Mouse (Mus musculus): ENCODE measurements at regions not wholly inside any gene's neighbourhood (a gene's known extent, or its start where the extent isn't known, plus 50 kb on each side); places are given as distances from the start of the nearest gene placed in this dataset.

DNA sequence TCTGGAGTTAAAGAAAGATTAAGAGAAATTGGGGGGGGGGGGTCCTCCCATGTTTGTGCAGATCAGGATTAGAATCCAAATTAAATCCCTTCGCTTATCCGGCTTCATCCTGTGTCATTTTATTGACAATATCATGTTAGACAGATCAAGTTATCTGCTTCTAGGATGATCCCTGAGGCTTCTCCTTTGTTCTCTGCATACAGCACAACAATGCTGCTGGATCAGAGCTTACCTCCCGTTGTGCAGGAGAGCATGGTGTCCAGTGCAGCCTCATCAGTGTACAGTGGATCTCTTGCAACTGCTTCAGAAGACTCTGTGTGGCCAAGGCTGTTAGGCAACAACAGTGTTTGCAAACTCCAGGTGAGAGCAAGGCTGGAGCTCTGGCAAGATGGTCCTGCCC is 344.7 kb downstream of the Ice1 start:
- WGBS (ENCODE audit: insufficient replicate concordance) = 77% methylated on average over 3 of the region's 3 CpGs

DNA sequence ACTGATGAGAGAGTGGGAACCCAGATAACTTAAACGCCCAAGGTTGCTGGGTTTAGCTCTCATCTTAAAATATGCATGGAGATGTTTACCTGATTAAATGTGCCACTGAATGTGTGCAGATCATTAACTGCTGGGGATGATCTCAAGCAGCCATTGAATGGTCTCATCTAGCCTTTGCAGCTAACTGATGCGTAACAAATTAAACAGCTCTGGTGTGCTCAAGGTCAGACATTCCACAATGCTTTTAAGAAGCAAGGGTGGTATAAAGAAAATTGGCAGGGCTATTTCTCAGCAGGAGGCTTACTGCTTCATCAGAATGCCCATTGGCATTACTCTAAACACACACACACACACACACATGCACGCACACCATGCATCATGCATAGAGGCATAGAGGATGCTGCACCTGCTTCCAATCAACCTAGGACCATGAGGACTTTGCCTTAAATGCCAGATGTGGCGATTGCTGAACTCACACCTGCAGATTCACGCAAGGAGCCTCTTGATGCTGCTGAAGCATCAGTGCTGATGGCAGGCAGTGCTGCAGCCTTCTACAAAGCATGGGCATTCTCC is 333.4 kb downstream of the Ice1 start:
- Histone ChIP-seq H3K36me3 (ENCODE audit: control insufficient read depth, insufficient read depth, low read length) (no peaks in the 10 kb centered on the region), H3K9ac (ENCODE audit: low read depth, low read length) (no peak overlapping the region), H3K27ac (ENCODE audit: low read depth, low read length) (no peak overlapping the region), H3K4me3 (ENCODE audit: low read depth, low read length) (no peak overlapping the region), H3K4me1 (ENCODE audit: control insufficient read depth, insufficient read depth, low read length) (no peaks in the 10 kb centered on the region), H3K9me3 (replicated peaks; ENCODE audit: control insufficient read depth, low read length) (no peaks in the 10 kb centered on the region), H3K4me2 (no peak overlapping the region), H3K27me3 (ENCODE audit: control insufficient read depth, insufficient read depth, low read length) (no peaks in the 10 kb centered on the region)
- 65% methylated on average over 5 of the region's 5 CpGs for WGBS (ENCODE audit: insufficient replicate concordance)
- ATAC-seq (replicated peaks; ENCODE audit: insufficient number of reproducible peaks, low FRiP score, low TSS enrichment) = no peak

More for the DNA sequence above, 344.7 kb downstream of the Ice1 start:
- Histone ChIP-seq H3K27me3 (ENCODE audit: control insufficient read depth, insufficient read depth, low read length) (no peaks in the 10 kb centered on the region), H3K4me3 (ENCODE audit: low read depth, low read length) (no peak overlapping the region), H3K9me3 (replicated peaks; ENCODE audit: control insufficient read depth, low read length) (no peaks in the 10 kb centered on the region), H3K9ac (ENCODE audit: low read depth, low read length) (no peak overlapping the region), H3K36me3 (ENCODE audit: control insufficient read depth, insufficient read depth, low read length) (no peaks in the 10 kb centered on the region), H3K4me2 (no peak overlapping the region), H3K4me1 (ENCODE audit: control insufficient read depth, insufficient read depth, low read length) (no peaks in the 10 kb centered on the region), H3K27ac (ENCODE audit: low read depth, low read length) (no peak overlapping the region)
- ATAC-seq (replicated peaks; ENCODE audit: insufficient number of reproducible peaks, low FRiP score, low TSS enrichment) = no peak

DNA sequence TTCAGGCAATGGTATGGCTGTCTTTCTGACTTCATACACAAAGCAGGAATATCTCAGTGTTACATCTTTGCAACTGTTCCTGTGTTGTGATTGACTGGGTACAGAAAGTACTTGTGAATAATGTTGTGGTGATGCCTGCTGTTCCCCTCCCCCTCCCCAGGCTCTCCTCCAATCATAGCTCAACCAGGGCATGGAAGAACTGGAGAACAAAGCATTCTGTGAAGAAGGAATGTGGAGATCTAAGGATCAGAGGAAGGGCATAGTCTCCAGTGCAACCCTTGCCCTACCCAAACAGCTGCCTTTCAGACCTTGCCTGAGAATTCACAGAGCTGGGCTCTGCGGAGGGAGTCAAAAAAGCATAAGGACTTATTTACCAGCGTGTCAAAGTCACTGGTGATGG is 326.9 kb downstream of the Ice1 start:
- Histone ChIP-seq H3K27me3 (ENCODE audit: control insufficient read depth, insufficient read depth, low read length) (no peaks in the 10 kb centered on the region), H3K9ac (ENCODE audit: low read depth, low read length) (no peak overlapping the region), H3K36me3 (ENCODE audit: control insufficient read depth, insufficient read depth, low read length) (no peaks in the 10 kb centered on the region), H3K4me1 (ENCODE audit: control insufficient read depth, insufficient read depth, low read length) (no peaks in the 10 kb centered on the region), H3K4me2 (no peak overlapping the region), H3K27ac (ENCODE audit: low read depth, low read length) (no peak overlapping the region), H3K4me3 (ENCODE audit: low read depth, low read length) (no peak overlapping the region), H3K9me3 (replicated peaks; ENCODE audit: control insufficient read depth, low read length) (no peaks in the 10 kb centered on the region)
- 54% methylated on average over 2 of the region's 2 CpGs for WGBS (ENCODE audit: insufficient replicate concordance)
- no peak for ATAC-seq (replicated peaks; ENCODE audit: insufficient number of reproducible peaks, low FRiP score, low TSS enrichment)

DNA sequence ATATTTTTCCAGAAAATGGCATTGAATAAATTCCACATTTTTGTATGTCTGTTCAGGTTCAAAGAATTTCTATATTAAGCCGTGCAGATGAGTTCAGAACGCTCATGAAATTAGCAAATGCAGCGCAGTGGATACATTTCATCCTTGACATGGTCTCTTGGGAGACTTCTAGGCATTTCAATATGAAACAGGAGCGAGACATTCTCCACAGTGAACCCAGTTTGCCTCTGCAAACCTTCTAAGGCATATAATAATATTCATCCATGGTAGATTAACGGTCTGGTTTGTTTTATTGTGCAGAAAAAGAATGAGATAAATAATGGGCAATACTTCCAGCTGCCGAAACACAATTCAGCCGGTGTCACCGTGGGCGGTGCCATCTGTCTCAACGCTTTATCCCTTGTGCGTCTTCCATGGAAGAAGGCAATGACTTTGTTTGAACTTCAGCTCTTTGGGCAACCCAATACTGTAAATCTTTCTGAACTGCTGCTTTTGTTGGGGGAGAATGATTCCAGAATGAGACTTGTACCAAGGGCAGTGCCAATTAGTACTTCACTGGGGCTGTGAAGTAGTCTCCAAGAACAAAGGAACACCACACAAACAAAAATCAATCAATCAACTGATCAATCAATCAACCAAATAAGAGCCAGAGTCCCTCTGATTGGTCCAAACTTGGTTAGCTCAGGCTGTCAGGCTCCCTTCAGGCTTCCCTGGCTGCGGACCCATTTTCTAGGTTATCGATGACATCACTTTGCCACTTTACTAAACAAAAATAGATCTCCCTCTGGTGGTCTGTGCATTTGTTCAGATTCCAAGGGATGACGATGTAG is 326.0 kb downstream of the Ice1 start:
- Histone ChIP-seq H3K9ac (ENCODE audit: low read depth, low read length) (no peak overlapping the region), H3K36me3 (ENCODE audit: control insufficient read depth, insufficient read depth, low read length) (no peaks in the 10 kb centered on the region), H3K4me1 (ENCODE audit: control insufficient read depth, insufficient read depth, low read length) (no peaks in the 10 kb centered on the region), H3K4me2 (no peak overlapping the region), H3K4me3 (ENCODE audit: low read depth, low read length) (no peak overlapping the region), H3K27ac (ENCODE audit: low read depth, low read length) (no peak overlapping the region), H3K27me3 (ENCODE audit: control insufficient read depth, insufficient read depth, low read length) (no peaks in the 10 kb centered on the region), H3K9me3 (replicated peaks; ENCODE audit: control insufficient read depth, low read length) (no peaks in the 10 kb centered on the region)
- no peak for ATAC-seq (replicated peaks; ENCODE audit: insufficient number of reproducible peaks, low FRiP score, low TSS enrichment)
- 85% methylated on average over 14 of the region's 14 CpGs for whole genome bisulfite sequencing (ENCODE audit: insufficient replicate concordance)

DNA sequence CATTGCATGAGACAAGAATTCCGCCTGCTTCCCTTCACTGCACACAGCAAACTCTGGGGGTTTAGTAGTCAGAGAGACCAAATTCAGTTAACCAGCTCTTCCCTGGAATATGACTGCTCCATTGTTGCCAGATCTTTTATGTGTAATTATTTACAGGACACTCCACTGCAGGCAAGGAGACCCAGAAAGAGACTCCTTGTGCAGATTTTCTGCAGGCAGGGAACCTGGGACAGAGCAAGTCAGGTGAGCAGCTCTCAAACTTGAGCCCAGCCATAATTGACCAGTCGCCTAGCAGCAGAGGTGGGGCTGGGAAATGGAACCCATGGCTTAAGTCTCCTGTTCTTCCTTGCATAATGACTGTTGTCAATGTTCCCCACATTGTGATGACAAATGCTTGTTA is 324.2 kb downstream of the Ice1 start:
- 53% methylated on average over 2 of the region's 2 CpGs for WGBS (ENCODE audit: insufficient replicate concordance)
- ATAC-seq (replicated peaks; ENCODE audit: insufficient number of reproducible peaks, low FRiP score, low TSS enrichment) = no peak

DNA sequence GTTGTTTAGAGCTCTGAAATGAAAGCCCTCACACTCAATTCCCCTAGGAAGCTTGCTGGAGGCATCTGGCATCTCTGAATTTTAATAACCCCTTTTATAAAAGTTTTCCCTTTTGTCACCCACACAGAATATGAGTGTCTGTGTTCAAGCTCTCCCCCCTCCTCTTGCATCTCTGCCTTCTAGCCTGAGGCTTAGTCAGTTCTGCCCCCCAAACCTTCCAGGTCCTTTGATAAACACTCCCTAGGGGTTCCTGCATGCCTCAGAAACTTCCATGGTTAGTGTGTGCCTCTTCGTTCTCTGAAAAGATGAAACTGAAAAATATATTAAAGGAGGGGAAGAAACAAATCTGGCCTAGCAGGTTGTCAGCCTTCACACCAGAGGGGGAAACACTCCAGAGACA is 313.9 kb downstream of the Ice1 start:
- Histone ChIP-seq H3K9ac (ENCODE audit: low read depth, low read length) (no peak overlapping the region), H3K27ac (ENCODE audit: low read depth, low read length) (no peak overlapping the region), H3K4me3 (ENCODE audit: low read depth, low read length) (no peak overlapping the region), H3K36me3 (ENCODE audit: control insufficient read depth, insufficient read depth, low read length) (no peaks in the 10 kb centered on the region), H3K4me1 (ENCODE audit: control insufficient read depth, insufficient read depth, low read length) (no peaks in the 10 kb centered on the region), H3K27me3 (ENCODE audit: control insufficient read depth, insufficient read depth, low read length) (no peaks in the 10 kb centered on the region), H3K9me3 (replicated peaks; ENCODE audit: control insufficient read depth, low read length) (no peaks in the 10 kb centered on the region), H3K4me2 (no peak overlapping the region)
- no peak for ATAC-seq (replicated peaks; ENCODE audit: insufficient number of reproducible peaks, low FRiP score, low TSS enrichment)
- WGBS (ENCODE audit: insufficient replicate concordance) = 75% methylated on average over 1 of the region's 1 CpGs

More for the DNA sequence above, 324.2 kb downstream of the Ice1 start:
- no peaks in the 10 kb centered on the region for H3K9me3 ChIP-seq (replicated peaks; ENCODE audit: control insufficient read depth, low read length)
- H3K9ac ChIP-seq (ENCODE audit: low read depth, low read length) = no peak overlapping the region
- no peaks in the 10 kb centered on the region for H3K27me3 ChIP-seq (ENCODE audit: control insufficient read depth, insufficient read depth, low read length)
- no peaks in the 10 kb centered on the region for H3K36me3 ChIP-seq (ENCODE audit: control insufficient read depth, insufficient read depth, low read length)
- H3K4me3 ChIP-seq (ENCODE audit: low read depth, low read length) = no peak overlapping the region
- H3K27ac ChIP-seq (ENCODE audit: low read depth, low read length) = no peak overlapping the region
- H3K4me1 ChIP-seq (ENCODE audit: control insufficient read depth, insufficient read depth, low read length) = no peaks in the 10 kb centered on the region
- H3K4me2 ChIP-seq = no peak overlapping the region

DNA sequence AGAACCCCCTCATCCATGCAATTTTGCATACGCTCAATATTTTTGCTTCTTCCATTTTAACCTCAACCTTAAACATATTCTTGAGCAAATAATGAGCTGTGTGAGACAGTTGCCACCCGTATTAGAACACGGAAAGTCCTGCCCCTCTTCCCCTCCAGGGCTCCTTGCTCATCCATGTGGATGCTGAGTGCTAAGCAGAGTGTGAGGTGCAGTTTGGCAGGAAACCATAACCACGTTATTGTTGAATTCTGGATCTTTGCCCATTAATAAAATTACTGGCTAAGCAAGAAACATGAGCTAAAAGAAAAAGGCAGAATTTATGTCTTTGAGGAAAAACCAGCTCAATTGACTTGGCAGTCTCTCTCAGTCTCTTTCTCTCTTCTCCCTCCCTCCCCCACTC is 301.4 kb downstream of the Ice1 start:
- 87% methylated on average over 4 of the region's 4 CpGs for WGBS (ENCODE audit: insufficient replicate concordance)
- no peak for ATAC-seq (replicated peaks; ENCODE audit: insufficient number of reproducible peaks, low FRiP score, low TSS enrichment)
- Histone ChIP-seq H3K4me3 (ENCODE audit: low read depth, low read length) (no peak overlapping the region), H3K9me3 (replicated peaks; ENCODE audit: control insufficient read depth, low read length) (no peaks in the 10 kb centered on the region), H3K27me3 (ENCODE audit: control insufficient read depth, insufficient read depth, low read length) (no peaks in the 10 kb centered on the region), H3K4me2 (no peak overlapping the region), H3K9ac (ENCODE audit: low read depth, low read length) (no peak overlapping the region), H3K36me3 (ENCODE audit: control insufficient read depth, insufficient read depth, low read length) (no peaks in the 10 kb centered on the region), H3K27ac (ENCODE audit: low read depth, low read length) (no peak overlapping the region), H3K4me1 (ENCODE audit: control insufficient read depth, insufficient read depth, low read length) (no peaks in the 10 kb centered on the region)

DNA sequence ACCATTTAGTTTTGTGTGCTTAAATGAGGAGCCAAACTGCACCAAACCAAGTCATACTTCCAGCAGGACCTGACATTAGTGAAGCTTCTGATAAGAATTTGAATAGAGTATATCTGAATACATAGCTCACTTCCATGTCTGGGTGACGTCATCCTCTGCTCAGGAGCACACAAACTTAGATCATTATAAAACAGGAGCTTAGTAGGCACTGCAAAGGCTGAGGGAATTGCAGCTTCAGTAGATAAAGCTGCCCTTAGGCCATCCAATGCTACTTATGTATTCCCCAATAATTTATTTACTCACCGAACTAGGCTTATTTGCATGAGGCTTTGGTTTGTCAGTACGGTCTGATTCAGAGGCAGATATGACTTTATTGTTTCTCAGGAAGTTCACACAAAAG is 297.0 kb downstream of the Ice1 start:
- no peaks in the 10 kb centered on the region for H3K36me3 ChIP-seq (ENCODE audit: control insufficient read depth, insufficient read depth, low read length)
- no peak overlapping the region for H3K27ac ChIP-seq (ENCODE audit: low read depth, low read length)
- no peaks in the 10 kb centered on the region for H3K4me1 ChIP-seq (ENCODE audit: control insufficient read depth, insufficient read depth, low read length)
- no peak overlapping the region for H3K4me2 ChIP-seq
- no peaks in the 10 kb centered on the region for H3K9me3 ChIP-seq (replicated peaks; ENCODE audit: control insufficient read depth, low read length)
- H3K27me3 ChIP-seq (ENCODE audit: control insufficient read depth, insufficient read depth, low read length) = no peaks in the 10 kb centered on the region
- 68% methylated on average over 3 of the region's 3 CpGs for WGBS (ENCODE audit: insufficient replicate concordance)
- H3K9ac ChIP-seq (ENCODE audit: low read depth, low read length) = no peak overlapping the region
- ATAC-seq (replicated peaks; ENCODE audit: insufficient number of reproducible peaks, low FRiP score, low TSS enrichment) = no peak
- H3K4me3 ChIP-seq (ENCODE audit: low read depth, low read length) = no peak overlapping the region

Measured in heart, embryonic 11.5 days (tissue).